Mouse (Mus musculus) forebrain, embryonic 12.5 days (tissue): ENCODE measurements around the gene Ddo. TPM values are rescaled to one million over a fixed set of nuclear protein-coding genes. Genes with fewer than 3 reads are reported as not detected.
A peak's percentile ranks its signal among the peaks of the same experiment; 100 is the strongest.

Experiments used
- ATAC-seq: fragments of 200-750 bp; cut with Nextera tagmentation; 2 replicates; pipeline ENCODE4 v1.8.0; 2017; ENCODE audit warnings: moderate TSS enrichment; ENCODE audit not compliant: low FRiP score
- H3K27ac ChIP-seq: fragments of 300-500 bp; sonication (generic); 2 replicates; pipeline ENCODE4 v1.5.1; 2016; ENCODE audit warnings: mild to moderate bottlenecking
- H3K27me3 ChIP-seq: fragments of 300-500 bp; sonication (generic); 2 replicates; pipeline ENCODE4 v1.6.1; 2016; ENCODE audit warnings: mild to moderate bottlenecking
- H3K36me3 ChIP-seq: fragments of 300-500 bp; sonication (generic); replicated peaks from 2 replicates; pipeline ENCODE4 v1.6.1; 2016; ENCODE audit warnings: mild to moderate bottlenecking
- H3K4me1 ChIP-seq: fragments of 300-500 bp; sonication (generic); 2 replicates; pipeline ENCODE4 v1.6.1; 2016
- H3K4me2 ChIP-seq: fragments of 300-500 bp; sonication (generic); 2 replicates; pipeline ENCODE4 v1.6.1; 2016; ENCODE audit warnings: mild to moderate bottlenecking, moderate library complexity
- H3K4me3 ChIP-seq: fragments of 300-500 bp; sonication (generic); replicated peaks from 2 replicates; pipeline ENCODE4 v1.5.1; 2016; ENCODE audit warnings: mild to moderate bottlenecking
- H3K9ac ChIP-seq: fragments of 300-500 bp; sonication (generic); 2 replicates; pipeline ENCODE4 v1.6.1; 2016; ENCODE audit warnings: mild to moderate bottlenecking
- H3K9me3 ChIP-seq: fragments of 300-500 bp; sonication (generic); 2 replicates; pipeline ENCODE4 v1.6.1; 2016
- WGBS: fragments of 180-500 bp; shearing (Covaris S2); methylation state at CpG from one replicate; pipeline ENCODE4 v1.1.7; 2016; 5-methylcytosine and 5-hydroxymethylcytosine counted together
- polyA plus RNA-seq: library from polyadenylated mRNA; unstranded; fragments of >200 nt; fragmentation: Nextera tagmentation; extraction: Ambion mirVana; gene quantifications from 2 replicates; pipeline ENCODE4 v1.2.1, GENCODE M21; 2016

Gene Ddo
- polyA plus RNA-seq, 1 experiment from 2014 or later = 0.23 TPM

DNA sequence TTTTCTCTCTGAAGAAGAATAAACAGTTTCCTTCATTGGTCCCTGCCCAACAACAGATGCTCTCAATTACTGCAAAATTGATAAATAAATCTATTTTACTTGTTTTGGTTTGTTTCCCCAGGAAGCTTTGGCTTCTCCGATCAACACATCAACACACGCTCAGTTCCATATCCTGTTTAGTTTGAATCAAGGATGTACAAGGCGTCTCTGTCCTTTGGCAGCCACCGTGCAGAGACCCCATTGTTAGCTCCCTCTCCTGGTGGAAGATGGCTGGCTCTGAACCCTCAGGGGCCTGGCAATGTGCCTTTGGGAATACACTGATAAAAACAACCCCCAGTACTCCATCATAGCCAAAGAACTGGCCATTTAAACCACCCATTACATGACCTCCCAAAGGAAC, 95.3 kb downstream of the Ddo start:
- H3K9ac ChIP-seq = no peak overlapping the region
- no peak overlapping the region for H3K4me3 ChIP-seq
- WGBS = 50% methylated on average over 4 of the region's 4 CpGs
- H3K27ac ChIP-seq = no peak overlapping the region
- peaks cover 33% of the 10 kb centered on the region for H3K4me1 ChIP-seq
- H3K36me3 ChIP-seq = no peaks in the 10 kb centered on the region
- no peaks in the 10 kb centered on the region for H3K9me3 ChIP-seq
- H3K27me3 ChIP-seq = no peaks in the 10 kb centered on the region
- no peak overlapping the region for H3K4me2 ChIP-seq
- ATAC-seq = no peak

DNA sequence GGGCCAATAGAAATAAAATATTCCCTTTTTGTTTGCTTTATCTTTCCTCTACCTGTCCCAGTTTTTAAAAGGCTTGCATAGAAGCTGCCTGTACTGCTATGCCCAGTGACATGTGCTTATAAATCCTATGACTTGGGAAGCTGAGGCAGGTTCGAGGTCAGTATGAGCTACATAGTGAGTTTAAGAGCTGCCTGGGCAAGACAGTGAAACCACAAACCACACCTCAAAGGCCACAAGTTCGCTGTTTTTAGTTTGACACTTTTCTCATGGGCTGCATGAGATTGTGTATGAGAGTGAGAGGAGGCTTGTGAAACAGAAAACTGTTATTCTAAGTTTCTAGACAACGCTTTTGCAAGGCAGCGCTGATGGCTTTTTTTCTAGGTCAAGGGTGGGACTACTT, 95.7 kb downstream of the Ddo start:
- H3K4me3 ChIP-seq = no peak overlapping the region
- 85% methylated on average over 4 of the region's 4 CpGs for WGBS
- no peak overlapping the region for H3K4me2 ChIP-seq
- no peak overlapping the region for H3K9ac ChIP-seq
- H3K36me3 ChIP-seq = no peaks in the 10 kb centered on the region
- no peaks in the 10 kb centered on the region for H3K9me3 ChIP-seq
- no peak overlapping the region for H3K27ac ChIP-seq
- no peak for ATAC-seq
- H3K27me3 ChIP-seq = no peaks in the 10 kb centered on the region
- H3K4me1 ChIP-seq = peaks cover 33% of the 10 kb centered on the region

GRCm38 (mm10) chr10:40726288-40726902, 96.6 kb downstream of the Ddo start:
- peak; percentile 65; the same call in 1 of the 2 replicates for ATAC-seq
- H3K27ac ChIP-seq = no peak overlapping the region
- H3K36me3 ChIP-seq = no peaks in the 10 kb centered on the region
- no peak overlapping the region for H3K9ac ChIP-seq
- no peak overlapping the region for H3K4me3 ChIP-seq
- WGBS = 56% methylated on average over 11 of the region's 11 CpGs
- H3K4me2 ChIP-seq = no peak overlapping the region
- 0 out of 2 replicates have a peak, but pooled peaks cover 2% of the 10 kb centered on the region for H3K27me3 ChIP-seq
- no peaks in the 10 kb centered on the region for H3K9me3 ChIP-seq
- H3K4me1 ChIP-seq = peaks cover 33% of the 10 kb centered on the region

- Histone ChIP-seq H3K36me3 (no peaks in the 10 kb centered on the region), H3K27ac (no peak overlapping the region), H3K4me2 (no peak overlapping the region), H3K4me1 (peaks cover 33% of the 10 kb centered on the region), H3K9ac (no peak overlapping the region), H3K27me3 (0 out of 2 replicates have a peak, but pooled peaks cover 2% of the 10 kb centered on the region), H3K4me3 (no peak overlapping the region), H3K9me3 (no peaks in the 10 kb centered on the region)
- no peak for ATAC-seq
- 17% methylated on average over 5 of the region's 5 CpGs for WGBS
Observed at GRCm38 (mm10) chr10:40726989-40727388, 97.2 kb downstream of the Ddo start.

DNA sequence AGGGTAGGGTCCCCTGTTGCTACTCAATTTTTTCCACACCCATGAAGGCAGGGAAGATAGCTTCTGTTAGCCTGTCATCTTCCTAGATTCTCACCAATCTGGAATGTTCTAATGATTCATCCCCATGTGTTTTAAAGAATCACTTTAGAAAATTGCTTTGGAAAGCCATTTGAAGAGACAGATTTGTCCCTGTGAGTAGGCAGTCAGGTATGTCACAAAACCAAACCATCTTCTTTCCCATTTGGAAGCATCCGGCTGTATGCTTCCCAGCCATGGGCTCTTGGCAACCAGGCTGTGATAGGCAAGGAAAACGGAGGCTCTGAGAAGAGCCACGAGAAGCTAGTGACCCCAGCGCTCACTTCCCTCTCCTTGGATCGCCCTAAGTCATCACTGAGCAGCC, 100.4 kb downstream of the Ddo start:
- 87% methylated on average over 5 of the region's 5 CpGs for WGBS
- Histone ChIP-seq H3K9ac (no peak overlapping the region), H3K27ac (no peak overlapping the region), H3K4me3 (no peak overlapping the region), H3K4me1 (peaks cover 18% of the 10 kb centered on the region), H3K27me3 (0 out of 2 replicates have a peak, but pooled peaks cover 2% of the 10 kb centered on the region), H3K9me3 (no peaks in the 10 kb centered on the region), H3K4me2 (no peak overlapping the region), H3K36me3 (no peaks in the 10 kb centered on the region)
- no peak for ATAC-seq

Other genes with a start within 250 kb of the Ddo start
- gene Slc22a16, start 59.7 kb upstream of the Ddo start, polyA plus RNA-seq = not detected in 2 replicates
- 0.63 and 0.73 TPM in 2 replicates for gene Mettl24, start 53.3 kb downstream of the Ddo start, polyA plus RNA-seq